Mouse (Mus musculus) testis, adult 2 months (tissue): ENCODE measurements around the gene Mettl22.

Experiments used
- CTCF ChIP-seq: fragments of 200-500 bp; IDR thresholded peaks from 2 replicates; pipeline ENCODE4 v1.5.1; 2012; ENCODE audit warnings: low read depth, mild to moderate bottlenecking, inconsistent platforms, low read length, moderate library complexity; ENCODE audit not compliant: control insufficient read depth, insufficient read depth, insufficient replicate concordance
- POLR2A ChIP-seq: fragments of 200-500 bp; IDR thresholded peaks from 2 replicates; pipeline ENCODE4 v1.6.1; 2012; ENCODE audit warnings: low read depth, mild to moderate bottlenecking, inconsistent platforms, low read length, moderate library complexity; ENCODE audit not compliant: control insufficient read depth

GRCm38 (mm10) chr16:8432616-8433015 is 38.0 kb upstream of the Mettl22 start:
- TF ChIP-seq POLR2A, result no peak
- TF ChIP-seq CTCF, result no peak
